Mouse (Mus musculus) hindbrain, embryonic 11.5 days (tissue): Measurements from ENCODE around the gene Ugt1a6a. TPM values are rescaled to one million over a fixed set of nuclear protein-coding genes. Genes with fewer than 3 reads are reported as not detected.

ENCODE experiments used
- ATAC-seq: fragments of 200-750 bp; cut with Nextera tagmentation; 2 replicates; pipeline ENCODE4 v1.8.0; 2017; ENCODE audit warnings: mild to moderate bottlenecking, moderate TSS enrichment, moderate library complexity; ENCODE audit not compliant: low FRiP score
- DNase-seq: peaks from one replicate; pipeline ENCODE4 v3.0.0-alpha.2; 2015; ENCODE audit warnings: low spot score
- H3K27ac ChIP-seq: fragments of 300-500 bp; sonication (generic); 2 replicates; pipeline ENCODE4 v1.5.1; 2014; ENCODE audit warnings: mild to moderate bottlenecking, low read depth, low read length
- H3K27me3 ChIP-seq: fragments of 300-500 bp; sonication (generic); 2 replicates; pipeline ENCODE4 v1.6.1; 2014; ENCODE audit warnings: mild to moderate bottlenecking, low read length, moderate library complexity, mixed read lengths; ENCODE audit not compliant: control insufficient read depth, insufficient read depth
- H3K36me3 ChIP-seq: fragments of 300-500 bp; sonication (generic); 2 replicates; pipeline ENCODE4 v1.6.1; 2014; ENCODE audit warnings: mild to moderate bottlenecking, low read length, moderate library complexity, mixed read lengths; ENCODE audit not compliant: control insufficient read depth, insufficient read depth
- H3K4me1 ChIP-seq: fragments of 300-500 bp; sonication (generic); replicated peaks from 2 replicates; pipeline ENCODE4 v1.6.1; 2014; ENCODE audit warnings: low read length, mixed read lengths; ENCODE audit not compliant: control insufficient read depth, insufficient read depth
- H3K4me2 ChIP-seq: fragments of 300-500 bp; sonication (generic); replicated peaks from 2 replicates; pipeline ENCODE4 v1.6.1; 2014; ENCODE audit warnings: mild to moderate bottlenecking, low read depth, low read length
- H3K4me3 ChIP-seq: fragments of 300-500 bp; sonication (generic); 2 replicates; pipeline ENCODE4 v1.5.1; 2014; ENCODE audit warnings: low read depth, low read length
- H3K9ac ChIP-seq: fragments of 300-500 bp; sonication (generic); 2 replicates; pipeline ENCODE4 v1.6.1; 2014; ENCODE audit warnings: low read depth, low read length
- H3K9me3 ChIP-seq: fragments of 300-500 bp; sonication (generic); 2 replicates; pipeline ENCODE4 v1.6.1; 2016; ENCODE audit warnings: low read length; ENCODE audit not compliant: control insufficient read depth
- WGBS: fragments of 180-500 bp; shearing (Covaris S2); extraction: QIAGEN DNeasy Blood & Tissue Kit; methylation state at CpG from one replicate; pipeline ENCODE4 v1.1.7; 2014; 5-methylcytosine and 5-hydroxymethylcytosine counted together
- polyA plus RNA-seq: library from polyadenylated mRNA; unstranded; fragments of >200 nt; fragmentation: Nextera tagmentation; extraction: Ambion mirVana; gene quantifications from 2 replicates; pipeline ENCODE4 v1.2.1, GENCODE M21; 2014

Gene Ugt1a6a
- polyA plus RNA-seq, 1 experiment from 2014 or later, result 0.49 TPM

DNA sequence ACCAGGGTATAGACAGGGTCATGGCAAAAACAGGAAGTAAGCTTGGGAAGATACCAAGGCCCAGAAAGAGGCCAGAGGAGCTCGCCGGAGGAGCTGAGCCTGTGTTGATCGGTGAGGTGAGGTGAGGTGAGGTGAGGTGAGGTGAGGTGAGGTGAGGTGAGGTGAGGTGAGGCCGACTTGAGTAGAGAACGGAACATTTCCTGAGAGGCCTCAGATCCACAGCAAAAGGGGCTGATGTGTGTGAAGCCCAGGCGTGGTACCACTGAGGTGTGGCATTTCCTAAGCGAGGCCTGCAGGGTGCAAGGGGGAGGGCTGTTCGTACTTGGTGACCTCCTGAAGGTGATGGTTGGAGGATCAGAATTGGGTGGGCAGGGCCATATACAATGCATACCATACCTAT lies 118.5 kb downstream of the Ugt1a6a start:
- H3K27ac ChIP-seq, result no peak overlapping the region
- ATAC-seq, result no peak
- H3K9ac ChIP-seq, result no peak overlapping the region
- DNase-seq, result no peak
- no peak overlapping the region for H3K4me3 ChIP-seq
- peaks cover 6% of the 10 kb centered on the region; the same call in 1 of the 2 replicates for H3K36me3 ChIP-seq
- peaks cover 93% of the 10 kb centered on the region for H3K9me3 ChIP-seq
- H3K4me2 ChIP-seq, result no peak overlapping the region
- H3K4me1 ChIP-seq, result no peaks in the 10 kb centered on the region
- no peaks in the 10 kb centered on the region for H3K27me3 ChIP-seq
- WGBS, result 78% methylated on average over 8 of the region's 8 CpGs

DNA sequence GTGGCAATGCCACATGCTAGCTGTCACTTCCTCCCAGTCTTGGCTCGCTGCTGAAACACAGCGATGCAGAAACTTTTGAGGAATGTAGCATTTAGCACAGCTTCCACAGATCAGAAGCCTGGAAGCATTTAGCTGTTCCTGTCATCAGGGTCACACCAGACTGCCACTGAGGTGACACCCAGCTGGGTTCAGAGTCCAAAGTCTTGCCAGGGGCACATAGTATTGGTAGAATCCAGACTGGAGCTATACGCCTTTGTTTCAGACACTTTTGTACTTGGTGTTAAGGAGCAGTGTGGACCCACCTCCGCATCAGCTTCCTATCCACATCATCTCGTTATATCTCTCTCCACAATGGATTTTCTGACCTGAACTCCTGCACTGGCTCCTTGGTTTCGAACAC lies 118.9 kb downstream of the Ugt1a6a start:
- Histone ChIP-seq H3K9ac (no peak overlapping the region), H3K4me3 (no peak overlapping the region), H3K27ac (no peak overlapping the region), H3K27me3 (no peaks in the 10 kb centered on the region), H3K4me1 (no peaks in the 10 kb centered on the region), H3K36me3 (peaks cover 6% of the 10 kb centered on the region; the same call in 1 of the 2 replicates), H3K9me3 (peaks cover 89% of the 10 kb centered on the region), H3K4me2 (no peak overlapping the region)
- DNase-seq (no peak), ATAC-seq (no peak)
- whole genome bisulfite sequencing, result 74% methylated on average over 6 of the region's 6 CpGs

DNA sequence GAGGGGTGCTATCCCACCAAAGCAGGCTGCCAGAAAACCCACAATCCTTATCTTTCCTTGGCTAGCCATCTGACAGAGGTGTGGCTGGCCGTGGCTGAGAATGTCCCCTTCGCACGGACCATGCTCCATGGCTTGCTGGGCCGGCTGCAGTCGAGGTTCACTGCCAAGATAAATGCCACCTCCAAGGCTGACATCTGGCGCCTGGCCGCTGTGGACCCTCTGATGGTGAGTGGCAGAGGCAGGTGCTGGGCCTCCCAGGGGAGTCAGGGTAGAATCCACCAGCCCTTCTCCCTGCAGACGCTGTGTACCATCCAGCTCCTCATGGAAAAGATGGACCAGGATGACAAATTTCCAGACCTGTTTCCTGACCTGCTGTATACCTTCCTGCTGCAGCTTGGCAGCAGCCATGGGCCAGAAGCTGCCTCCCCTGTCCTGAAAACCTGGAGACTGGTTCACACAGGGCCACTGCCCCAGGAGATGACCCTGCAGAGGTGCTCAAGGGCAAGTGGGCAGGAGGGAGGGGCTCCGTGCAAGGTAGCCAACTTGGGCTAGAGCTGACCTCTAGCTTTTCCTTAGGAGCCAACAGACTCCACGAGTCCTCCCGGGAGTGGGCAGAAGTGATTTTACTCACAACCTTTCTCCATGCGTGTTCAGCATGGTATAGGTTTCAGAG lies 120.3 kb downstream of the Ugt1a6a start:
- 87% methylated on average over 12 of the region's 12 CpGs for WGBS
- no peaks in the 10 kb centered on the region for H3K27me3 ChIP-seq
- peaks cover 81% of the 10 kb centered on the region for H3K9me3 ChIP-seq
- H3K36me3 ChIP-seq, result peaks cover 8% of the 10 kb centered on the region; the same call in 1 of the 2 replicates
- ATAC-seq (no peak), DNase-seq (no peak)
- H3K4me2 ChIP-seq, result no peak overlapping the region
- H3K4me3 ChIP-seq, result no peak overlapping the region
- H3K9ac ChIP-seq, result no peak overlapping the region
- no peak overlapping the region for H3K27ac ChIP-seq
- H3K4me1 ChIP-seq, result no peaks in the 10 kb centered on the region

DNA sequence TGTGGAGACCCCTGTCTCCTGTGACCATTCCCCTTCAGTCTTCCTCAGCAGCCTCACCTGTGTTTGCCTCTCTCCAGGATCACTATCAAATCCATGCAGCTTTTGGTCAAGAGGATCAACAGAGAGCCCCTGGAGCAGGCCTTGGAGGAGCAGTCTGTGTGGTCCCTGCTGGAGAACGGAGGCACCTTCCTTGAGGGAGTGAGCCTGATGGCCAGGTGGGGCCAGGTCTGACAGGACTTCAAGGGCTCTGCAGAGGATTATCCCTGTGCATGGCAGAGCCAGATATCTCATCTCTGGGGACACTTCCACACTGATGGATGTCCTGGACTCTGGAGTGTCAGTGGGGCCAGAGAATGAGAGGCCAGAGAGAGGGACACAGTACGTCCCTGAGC lies 120.9 kb downstream of the Ugt1a6a start:
- DNase-seq (no peak), ATAC-seq (no peak)
- Histone ChIP-seq H3K4me2 (no peak overlapping the region), H3K4me3 (no peak overlapping the region), H3K27me3 (no peaks in the 10 kb centered on the region), H3K27ac (no peak overlapping the region), H3K36me3 (peaks cover 8% of the 10 kb centered on the region; the same call in 1 of the 2 replicates), H3K9me3 (peaks cover 77% of the 10 kb centered on the region), H3K9ac (no peak overlapping the region), H3K4me1 (no peaks in the 10 kb centered on the region)
- WGBS, result 57% methylated on average over 2 of the region's 2 CpGs

DNA sequence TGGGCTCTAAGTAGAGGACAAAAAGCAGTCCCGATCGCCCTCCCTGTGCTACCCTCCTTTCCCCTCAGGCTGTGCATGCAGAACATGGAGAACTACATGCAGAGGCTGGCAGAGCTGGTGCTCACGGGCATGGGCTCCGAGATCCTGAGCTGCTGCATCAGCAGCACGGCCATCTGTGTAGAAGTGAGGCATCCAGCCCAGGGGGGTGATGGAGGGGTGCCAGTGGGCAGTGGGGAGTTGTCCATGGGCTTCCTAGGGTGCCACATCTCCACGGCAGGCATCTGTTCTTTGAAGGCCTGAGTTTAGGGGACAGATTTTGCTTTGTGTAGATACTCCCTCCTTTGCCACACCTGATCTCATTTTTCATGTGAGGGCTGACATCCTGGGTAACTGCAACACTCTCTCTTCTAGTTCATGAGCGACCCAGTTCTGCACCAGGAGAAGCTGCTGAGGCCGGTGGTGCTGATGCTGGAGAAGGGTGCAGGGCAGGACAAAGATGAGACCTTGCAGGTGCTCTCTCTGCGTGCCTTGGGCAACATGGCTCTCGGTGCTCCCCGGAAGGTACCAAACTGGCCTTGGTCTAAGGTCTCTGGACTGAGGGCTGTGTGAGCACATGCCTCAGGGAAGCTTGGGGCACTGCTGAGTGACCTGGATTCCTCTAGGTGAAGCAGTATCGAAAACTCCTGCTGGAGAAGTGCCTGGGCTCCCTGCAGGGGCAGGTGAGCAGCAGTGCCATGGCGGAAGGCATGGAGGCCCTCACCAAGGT lies 121.6 kb downstream of the Ugt1a6a start:
- no peak overlapping the region for H3K27ac ChIP-seq
- WGBS, result 82% methylated on average over 13 of the region's 13 CpGs
- DNase-seq (no peak), ATAC-seq (no peak)
- H3K27me3 ChIP-seq, result no peaks in the 10 kb centered on the region
- H3K4me2 ChIP-seq, result no peak overlapping the region
- H3K4me1 ChIP-seq, result no peaks in the 10 kb centered on the region
- no peak overlapping the region for H3K4me3 ChIP-seq
- H3K9me3 ChIP-seq, result peaks cover 77% of the 10 kb centered on the region
- H3K9ac ChIP-seq, result no peak overlapping the region
- peaks cover 10% of the 10 kb centered on the region for H3K36me3 ChIP-seq

DNA sequence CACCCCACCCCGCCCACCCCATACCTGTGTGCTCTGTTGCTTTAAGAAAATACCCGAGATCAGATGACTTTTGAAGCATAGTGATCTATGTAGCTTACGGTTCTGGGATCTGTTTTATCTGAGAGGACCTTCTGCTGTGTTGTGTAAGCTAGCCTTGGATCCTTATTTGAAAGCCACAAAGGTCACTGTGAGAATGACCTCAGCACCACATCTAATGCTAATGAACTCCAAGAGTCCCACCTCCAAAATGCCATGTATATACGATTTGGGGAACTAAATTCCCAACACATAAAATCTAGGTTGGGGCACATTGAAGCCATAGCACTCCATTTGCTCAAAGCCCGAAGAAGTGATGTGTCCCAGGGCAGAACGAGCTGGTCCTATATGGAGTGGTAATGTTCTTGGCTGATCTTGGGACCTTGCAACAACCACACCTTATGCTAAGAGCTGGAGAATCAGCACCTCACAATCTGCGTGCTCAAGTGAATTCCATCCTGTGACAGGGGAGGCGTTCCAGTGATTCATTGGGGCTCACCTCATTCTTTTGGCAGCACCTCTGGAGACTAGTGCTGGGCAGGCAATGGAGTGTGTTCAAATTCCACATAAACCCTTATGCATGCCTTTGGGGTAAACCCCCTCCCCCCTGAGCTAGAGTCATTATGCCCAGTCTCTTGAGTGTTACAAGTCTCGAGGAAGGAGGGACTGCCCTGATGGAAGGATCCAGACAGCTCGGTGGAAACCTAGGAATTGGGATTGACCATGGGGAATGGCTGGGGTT lies 122.5 kb downstream of the Ugt1a6a start:
- Histone ChIP-seq H3K27ac (no peak overlapping the region), H3K4me3 (no peak overlapping the region), H3K9ac (no peak overlapping the region), H3K36me3 (peaks cover 15% of the 10 kb centered on the region), H3K27me3 (no peaks in the 10 kb centered on the region), H3K4me1 (no peaks in the 10 kb centered on the region), H3K4me2 (no peak overlapping the region), H3K9me3 (peaks cover 72% of the 10 kb centered on the region)
- WGBS, result 81% methylated on average over 10 of the region's 10 CpGs
- DNase-seq (no peak), ATAC-seq (no peak)

DNA sequence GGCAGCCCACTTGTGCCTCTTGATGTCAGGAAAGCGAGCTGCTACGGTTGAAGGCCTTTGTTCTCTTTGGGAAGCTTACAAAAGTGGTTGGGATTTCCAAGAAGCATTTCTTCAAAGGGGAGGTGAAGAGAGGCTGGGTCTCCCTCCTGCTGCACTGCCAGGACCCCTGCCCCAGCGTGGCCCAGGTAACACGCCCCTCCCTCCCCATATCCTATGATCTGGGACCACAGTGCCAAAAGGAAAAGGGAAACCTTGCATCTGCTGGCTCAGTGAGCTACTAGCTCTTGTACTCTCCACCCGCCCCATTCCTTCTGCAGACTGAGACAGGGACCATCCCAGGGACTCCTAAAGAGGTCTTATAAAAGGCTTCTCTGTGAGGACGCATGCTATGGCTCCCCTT lies 123.1 kb downstream of the Ugt1a6a start:
- no peak overlapping the region for H3K4me2 ChIP-seq
- H3K36me3 ChIP-seq, result peaks cover 18% of the 10 kb centered on the region
- WGBS, result 80% methylated on average over 6 of the region's 6 CpGs
- H3K4me3 ChIP-seq, result no peak overlapping the region
- ATAC-seq (no peak), DNase-seq (no peak)
- no peaks in the 10 kb centered on the region for H3K4me1 ChIP-seq
- H3K9ac ChIP-seq, result no peak overlapping the region
- no peaks in the 10 kb centered on the region for H3K27me3 ChIP-seq
- H3K9me3 ChIP-seq, result peaks cover 66% of the 10 kb centered on the region
- H3K27ac ChIP-seq, result no peak overlapping the region

DNA sequence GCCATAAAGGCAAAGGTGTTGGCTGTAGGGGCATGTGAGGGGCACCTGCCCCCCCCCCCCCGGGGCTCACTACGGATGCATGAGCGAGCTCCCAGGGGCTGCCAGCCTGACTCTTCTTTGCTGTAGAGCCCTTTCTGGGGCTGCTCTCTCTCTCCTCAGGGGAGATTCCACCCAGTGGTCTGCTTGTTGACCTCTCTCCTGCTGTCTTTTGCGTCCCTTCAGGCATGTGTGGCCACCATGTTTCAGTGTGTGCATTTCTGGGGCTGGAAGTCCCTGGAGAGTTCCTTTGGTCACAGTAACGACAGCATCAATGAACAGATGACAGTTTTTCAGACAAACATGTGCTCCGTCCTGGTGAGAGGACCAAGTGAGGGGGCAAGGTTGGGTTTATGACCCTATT lies 123.8 kb downstream of the Ugt1a6a start:
- ATAC-seq (no peak), DNase-seq (no peak)
- WGBS, result 66% methylated on average over 6 of the region's 6 CpGs
- Histone ChIP-seq H3K9me3 (peaks cover 61% of the 10 kb centered on the region), H3K27me3 (no peaks in the 10 kb centered on the region), H3K4me1 (no peaks in the 10 kb centered on the region), H3K9ac (no peak overlapping the region), H3K4me3 (no peak overlapping the region), H3K36me3 (peaks cover 24% of the 10 kb centered on the region), H3K27ac (no peak overlapping the region), H3K4me2 (no peak overlapping the region)
